ENCODE assay signal across 18 mouse cellular contexts in genomic region chr5:120397988-120398387, GRCm38 (mm10). TPM values are rescaled to one million over a fixed set of nuclear protein-coding genes. Genes with fewer than 3 reads are reported as not detected.
DNase-seq lines count a peak whose midpoint lies in the region; ATAC-seq and TF ChIP-seq lines count a peak whose summit lies in the region.
"Had no signal": no experiment of that assay in that cellular context is flagged by ENCODE, and none has a peak within 500 bp of the region (broad histone marks: within the 10 kb centered on the region; RNA-seq: fewer than 3 reads in every experiment).

No protein-coding gene starts in this region.

- peak; percentile 15; the same call in 1 of the 2 replicates for TF ChIP-seq CTCF in hindbrain, postnatal 0 days (IDR thresholded peaks at IDR 0.05; ENCODE audit: low read depth)
- no peak for TF ChIP-seq CTCF in midbrain, postnatal 0 days (IDR thresholded peaks at IDR 0.05)

- ATAC-seq in forebrain, embryonic 13.5 days, result no peak
- ATAC-seq in hindbrain, postnatal 0 days, result no peak
- ATAC-seq in midbrain, postnatal 0 days (ENCODE audit: low FRiP score), result no peak
- no peak for ATAC-seq in erythroblast, adult 5-6 weeks (replicated peaks; ENCODE audit: low FRiP score, poor library complexity, severe bottlenecking)

- H3K4me1 ChIP-seq in forebrain, embryonic 13.5 days, result peaks cover 26% of the 10 kb centered on the region
- H3K4me1 ChIP-seq in hindbrain, postnatal 0 days (ENCODE audit: insufficient read depth, low read length), result peaks cover 4% of the 10 kb centered on the region; the same call in 1 of the 2 replicates
- peaks cover 10% of the 10 kb centered on the region; the same call in 1 of the 2 replicates for H3K4me1 ChIP-seq in midbrain, postnatal 0 days (ENCODE audit: insufficient read depth, low read length)
- H3K4me1 ChIP-seq: embryonic facial prominence, embryonic 15.5 days; heart, embryonic 12.5 days; liver, embryonic 13.5 days had no signal

- H3K9me3 ChIP-seq in forebrain, embryonic 13.5 days (replicated peaks), result no peaks in the 10 kb centered on the region
- H3K9me3 ChIP-seq in hindbrain, postnatal 0 days (ENCODE audit: low read length), result no peaks in the 10 kb centered on the region
- H3K9me3 ChIP-seq in midbrain, postnatal 0 days (ENCODE audit: low read length), result no peaks in the 10 kb centered on the region
- H3K9me3 ChIP-seq: embryonic facial prominence, embryonic 15.5 days; heart, embryonic 12.5 days; liver, embryonic 13.5 days had no signal

- H3K27ac ChIP-seq in forebrain, embryonic 13.5 days, result no peak overlapping the region
- H3K27ac ChIP-seq in hindbrain, postnatal 0 days, result no peak overlapping the region
- no peak overlapping the region for H3K27ac ChIP-seq in midbrain, postnatal 0 days (ENCODE audit: low read depth, low read length)
- H3K27ac ChIP-seq: embryonic facial prominence, embryonic 15.5 days; liver, embryonic 13.5 days had no signal

- peak; percentile 34 for DNase-seq in embryo, embryonic 10.5 days (ENCODE audit: low spot score)
- DNase-seq in hindbrain, postnatal 0 days (ENCODE audit: low spot score), result no peak
- no peak for DNase-seq in midbrain, postnatal 0 days (ENCODE audit: low spot score)
- DNase-seq in c-Kit-positive CD71-positive TER-119-positive erythroid progenitor cells, embryonic 14.5 days (ENCODE audit: low spot score), result no peak
- DNase-seq in right cerebral cortex, postnatal 10 days (ENCODE audit: low spot score in 2 of 2), result no peak
- no peak for DNase-seq in kidney, postnatal 4 days
- DNase-seq: B cell, adult 2 months; cerebellum, adult 11-12 months; kidney, postnatal 14 days; liver, embryonic 13.5 days; lung, postnatal 14 days; right cerebral cortex, postnatal 25 days; thymus, postnatal 36 days had no signal

- peak overlapping the region; percentile 36 for H3K4me2 ChIP-seq in forebrain, embryonic 13.5 days
- no peak overlapping the region for H3K4me2 ChIP-seq in hindbrain, postnatal 0 days (ENCODE audit: low read depth, low read length)
- H3K4me2 ChIP-seq in midbrain, postnatal 0 days (ENCODE audit: low read depth, low read length, poor library complexity, severe bottlenecking), result peak overlapping the region; percentile 15; the same call in 1 of the 2 replicates
- H3K4me2 ChIP-seq: embryonic facial prominence, embryonic 15.5 days; heart, embryonic 12.5 days; liver, embryonic 13.5 days had no signal

- H3K4me3 ChIP-seq in forebrain, embryonic 13.5 days, result no peak overlapping the region
- no peak overlapping the region for H3K4me3 ChIP-seq in hindbrain, postnatal 0 days (ENCODE audit: low read length)
- H3K4me3 ChIP-seq in midbrain, postnatal 0 days (ENCODE audit: low read depth, low read length), result no peak overlapping the region
- H3K4me3 ChIP-seq: embryonic facial prominence, embryonic 15.5 days; heart, embryonic 12.5 days; liver, embryonic 13.5 days had no signal

- peaks cover 79% of the 10 kb centered on the region for H3K27me3 ChIP-seq in forebrain, embryonic 13.5 days
- H3K27me3 ChIP-seq in hindbrain, postnatal 0 days (ENCODE audit: insufficient read depth, low read length), result peaks cover 9% of the 10 kb centered on the region; the same call in 1 of the 2 replicates
- H3K27me3 ChIP-seq in midbrain, postnatal 0 days (ENCODE audit: insufficient read depth, low read length), result no peaks in the 10 kb centered on the region

- H3K36me3 ChIP-seq in forebrain, embryonic 13.5 days (ENCODE audit: poor library complexity, severe bottlenecking), result no peaks in the 10 kb centered on the region
- H3K36me3 ChIP-seq in hindbrain, postnatal 0 days (ENCODE audit: insufficient read depth, low read length), result no peaks in the 10 kb centered on the region
- no peaks in the 10 kb centered on the region for H3K36me3 ChIP-seq in midbrain, postnatal 0 days (ENCODE audit: insufficient read depth, low read length)
- H3K36me3 ChIP-seq: embryonic facial prominence, embryonic 15.5 days; heart, embryonic 12.5 days; liver, embryonic 13.5 days had no signal

- WGBS in forebrain, embryonic 13.5 days, result 1% methylated on average over 13 of the region's 13 CpGs
- 6% methylated on average over 13 of the region's 13 CpGs for WGBS in hindbrain, postnatal 0 days
- WGBS in midbrain, postnatal 0 days, result 5% methylated on average over 13 of the region's 13 CpGs

- no peak overlapping the region for H3K9ac ChIP-seq in forebrain, embryonic 13.5 days
- H3K9ac ChIP-seq in hindbrain, postnatal 0 days (replicated peaks; ENCODE audit: low read length), result no peak overlapping the region
- no peak overlapping the region for H3K9ac ChIP-seq in midbrain, postnatal 0 days (replicated peaks; ENCODE audit: low read length, poor library complexity, severe bottlenecking)
- H3K9ac ChIP-seq: embryonic facial prominence, embryonic 15.5 days; heart, embryonic 12.5 days; liver, embryonic 13.5 days had no signal

RNA-seq across cellular contexts. Expression of gene Lhx5, which starts 33.5 kb away (rescaled TPM):
- 9.6 and 16.0 TPM in 2 replicates for polyA plus RNA-seq in forebrain, embryonic 13.5 days (2015; fragmentation: Nextera tagmentation; extraction: Ambion mirVana)
- 26.2 and 31.0 TPM in 2 replicates for total RNA-seq in hindbrain, postnatal 0 days (2014; rRNA removed)
- 14.0 and 15.2 TPM in 2 replicates for polyA plus RNA-seq in hindbrain, postnatal 0 days (2015; fragmentation: Nextera tagmentation; extraction: Ambion mirVana)
- 27.0 and 30.3 TPM in 2 replicates for total RNA-seq in midbrain, postnatal 0 days (2014; rRNA removed)
- 13.9 and 14.7 TPM in 2 replicates for polyA plus RNA-seq in midbrain, postnatal 0 days (2015; fragmentation: Nextera tagmentation; extraction: Ambion mirVana)
- not detected in 2 replicates for total RNA-seq in erythroblast, adult 5-6 weeks (2015; ENCODE audit: low replicate concordance)
- not detected in 2 replicates for total RNA-seq in erythroblast, adult 5-6 weeks (2017; ENCODE audit: low replicate concordance)
- total RNA-seq: MEL had no signal
- polyA plus RNA-seq: liver, embryonic 13.5 days had no signal

Comparison
In these comparisons a context has a peak if more than half of its experiments do, and no peak if none do; other contexts are left out.
1. RNA of gene Lhx5, which starts 33.5 kb away (total RNA-seq): 26.2 to 31.0 TPM in hindbrain, postnatal 0 days and 27.0 to 30.3 TPM in midbrain, postnatal 0 days; not detected in erythroblast, adult 5-6 weeks; every median in the first group is over 10 times any median in the second.